Mouse (Mus musculus): Measurements from ENCODE around the gene Pik3cg.

DNA sequence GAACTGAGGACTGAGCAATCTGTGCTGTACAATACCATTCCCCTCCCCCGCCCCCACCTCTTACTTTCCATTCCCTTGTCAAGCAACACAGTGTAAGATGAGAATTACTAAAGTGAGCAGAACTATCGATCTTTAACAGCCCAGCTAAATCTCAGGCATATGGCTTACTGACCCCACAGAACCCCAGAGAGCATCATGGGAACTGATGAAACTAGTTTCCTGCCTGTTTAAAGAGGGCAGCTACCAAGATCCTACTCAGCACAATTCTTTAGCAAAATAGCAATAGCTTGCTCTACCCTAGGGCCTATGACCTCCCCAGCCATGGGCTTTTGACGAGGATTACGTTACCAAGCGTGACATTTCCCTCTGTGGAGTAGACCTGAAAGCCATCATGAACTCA lies 5.9 kb downstream of the Pik3cg start:
- TF ChIP-seq POLR2A (IDR thresholded peaks at IDR 0.05; ENCODE audit: insufficient read length, low read depth), result no peak
- no peak for TF ChIP-seq E2F4 (IDR thresholded peaks at IDR 0.05; ENCODE audit: insufficient read depth)
- TF ChIP-seq USF1 (IDR thresholded peaks at IDR 0.05; ENCODE audit: low read depth), result no peak
- no peak for TF ChIP-seq POLR2AphosphoS2 (IDR thresholded peaks at IDR 0.05; ENCODE audit: insufficient read length, low read depth)
- TF ChIP-seq TCF12 (IDR thresholded peaks at IDR 0.05; ENCODE audit: insufficient read depth, poor library complexity, severe bottlenecking), result no peak
- TF ChIP-seq MAX (IDR thresholded peaks at IDR 0.05; ENCODE audit: low read depth), result no peak
- TF ChIP-seq TCF3 (IDR thresholded peaks at IDR 0.05; ENCODE audit: insufficient read length, low read depth), result no peak
- TF ChIP-seq SRF (IDR thresholded peaks at IDR 0.05; ENCODE audit: control insufficient read depth, insufficient read length, low read depth), result no peak
- no peak for TF ChIP-seq CEBPB (IDR thresholded peaks at IDR 0.05; ENCODE audit: insufficient read depth, poor library complexity, severe bottlenecking)
- no peak for TF ChIP-seq MYOD1 (IDR thresholded peaks at IDR 0.05; ENCODE audit: control insufficient read depth in 1 of 3, insufficient read length in 2 of 3, low read depth in 2 of 3)
- TF ChIP-seq MYOG (IDR thresholded peaks at IDR 0.05; ENCODE audit: control insufficient read depth in 1 of 3, insufficient read depth in 1 of 3, insufficient read length in 2 of 3, low read depth in 2 of 3), result no peak

Data from myocyte (in vitro differentiated cells).